Mouse (Mus musculus) lung, postnatal 0 days (tissue): Measurements from ENCODE around the gene Prkce.

ENCODE experiments used
- CTCF ChIP-seq: IDR thresholded peaks from 2 replicates; pipeline ENCODE4 v1.5.1; 2016; ENCODE audit warnings: antibody characterized with exemption, mild to moderate bottlenecking
- EP300 ChIP-seq: IDR thresholded peaks from 2 replicates; pipeline ENCODE4 v1.6.1; 2016; ENCODE audit warnings: antibody characterized with exemption, mild to moderate bottlenecking, control low read depth

DNA sequence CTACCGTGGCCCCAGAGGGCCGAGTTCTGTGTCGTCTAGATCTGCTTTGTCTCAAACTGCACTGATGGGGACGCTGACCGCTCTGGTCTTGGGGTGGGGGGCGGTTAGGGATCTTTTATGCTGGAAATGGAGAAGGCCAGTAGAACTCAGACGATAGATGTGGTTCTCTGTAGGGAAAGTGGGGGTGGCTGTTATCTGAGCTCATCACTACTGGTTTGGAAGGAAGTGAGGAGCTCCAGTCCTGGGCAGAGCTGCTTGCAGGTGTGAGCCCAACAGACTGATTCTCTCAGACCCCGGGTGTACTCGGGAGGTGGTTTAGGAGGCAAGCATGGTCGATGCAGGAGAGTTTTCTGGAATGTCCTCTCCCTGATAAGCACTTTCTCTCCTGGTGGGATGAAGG is 157.7 kb downstream of the Prkce start:
- no peak for TF ChIP-seq EP300
- TF ChIP-seq CTCF: no peak
